Mouse (Mus musculus) embryonic facial prominence, embryonic 12.5 days (tissue): Measurements from ENCODE around the gene Gm47791. TPM values are rescaled to one million over a fixed set of nuclear protein-coding genes. Genes with fewer than 3 reads are reported as not detected.

ENCODE experiments used
- ATAC-seq: fragments of 200-750 bp; cut with Nextera tagmentation; 2 replicates; pipeline ENCODE4 v1.8.0; 2017; ENCODE audit not compliant: insufficient number of reproducible peaks, insufficient read depth, low FRiP score, low TSS enrichment
- H3K27ac ChIP-seq: fragments of 300-500 bp; sonication (generic); 2 replicates; pipeline ENCODE4 v1.5.1; 2016; ENCODE audit warnings: mild to moderate bottlenecking
- H3K27me3 ChIP-seq: fragments of 300-500 bp; sonication (generic); 2 replicates; pipeline ENCODE4 v1.6.1; 2016; ENCODE audit warnings: mild to moderate bottlenecking, moderate library complexity
- H3K36me3 ChIP-seq: fragments of 300-500 bp; sonication (generic); 2 replicates; pipeline ENCODE4 v1.6.1; 2016; ENCODE audit warnings: mild to moderate bottlenecking
- H3K4me1 ChIP-seq: fragments of 300-500 bp; sonication (generic); 2 replicates; pipeline ENCODE4 v1.6.1; 2016
- H3K4me2 ChIP-seq: fragments of 300-500 bp; sonication (generic); replicated peaks from 2 replicates; pipeline ENCODE4 v1.6.1; 2016; ENCODE audit warnings: mild to moderate bottlenecking, moderate library complexity
- H3K4me3 ChIP-seq: fragments of 300-500 bp; sonication (generic); 2 replicates; pipeline ENCODE4 v1.5.1; 2016; ENCODE audit warnings: mild to moderate bottlenecking
- H3K9ac ChIP-seq: fragments of 300-500 bp; sonication (generic); 2 replicates; pipeline ENCODE4 v1.6.1; 2016; ENCODE audit warnings: mild to moderate bottlenecking, moderate library complexity
- H3K9me3 ChIP-seq: fragments of 300-500 bp; sonication (generic); 2 replicates; pipeline ENCODE4 v1.6.1; 2016; ENCODE audit warnings: mild to moderate bottlenecking, moderate library complexity
- WGBS: fragments of 180-500 bp; shearing (Covaris S2); methylation state at CpG from one replicate; pipeline ENCODE4 v1.1.7; 2016; 5-methylcytosine and 5-hydroxymethylcytosine counted together
- polyA plus RNA-seq: library from polyadenylated mRNA; unstranded; fragments of >200 nt; fragmentation: Nextera tagmentation; extraction: Ambion mirVana; gene quantifications from 2 replicates; pipeline ENCODE4 v1.2.1, GENCODE M21; 2016

Gene Gm47791
- polyA plus RNA-seq, 1 experiment from 2014 or later, result not detected

DNA sequence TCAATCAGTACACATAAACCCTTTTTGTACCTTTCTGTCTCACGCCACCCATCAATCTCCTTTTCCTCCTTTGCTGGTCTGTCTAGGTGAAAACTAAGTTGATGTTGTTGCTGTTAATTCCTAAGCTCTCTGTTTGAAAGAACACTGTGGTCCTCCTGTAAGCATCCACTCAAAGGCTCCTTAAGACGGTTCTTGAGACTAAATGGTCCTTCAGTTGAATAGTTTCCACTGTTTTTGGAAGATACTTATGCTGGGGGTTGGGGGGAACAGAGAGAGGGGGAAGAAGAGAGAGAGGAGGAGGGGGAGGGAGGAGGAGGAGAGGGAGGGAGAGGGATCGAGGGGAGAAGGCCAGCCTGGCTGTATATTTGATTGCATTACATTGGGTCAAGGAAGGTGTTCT lies 12.5 kb upstream of the Gm47791 start:
- Histone ChIP-seq H3K27ac (no peak overlapping the region), H3K27me3 (no peaks in the 10 kb centered on the region), H3K4me3 (no peak overlapping the region), H3K4me1 (no peaks in the 10 kb centered on the region), H3K4me2 (no peak overlapping the region), H3K36me3 (no peaks in the 10 kb centered on the region), H3K9ac (no peak overlapping the region), H3K9me3 (no peaks in the 10 kb centered on the region)
- no peak for ATAC-seq
- WGBS, result 74% methylated on average over 3 of the region's 3 CpGs

DNA sequence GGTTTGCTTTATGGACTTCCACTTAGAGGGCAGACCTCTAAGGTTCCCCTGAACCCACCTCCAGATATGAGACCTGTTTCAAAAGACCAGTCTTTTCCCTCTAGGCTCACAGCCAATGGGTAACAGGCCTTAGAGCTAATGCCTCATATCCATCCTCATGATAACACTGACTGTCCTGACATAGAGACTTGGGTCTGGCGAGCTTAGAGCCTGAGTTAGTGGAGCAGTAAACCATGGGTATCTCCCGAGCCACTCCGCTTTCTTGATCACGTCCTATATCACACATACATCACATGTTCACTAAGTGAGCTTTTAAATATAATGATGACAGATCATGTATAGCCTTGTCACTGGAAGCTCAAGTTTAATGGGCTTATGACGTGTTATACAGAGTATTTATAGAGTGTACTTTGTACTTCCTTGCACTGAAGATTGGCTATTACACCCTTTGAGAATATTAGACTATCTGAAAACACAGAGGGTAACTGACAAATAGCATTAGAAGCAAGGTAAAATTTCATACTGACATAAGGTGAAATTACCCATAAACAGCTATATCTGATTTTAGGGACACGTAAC lies 8.4 kb upstream of the Gm47791 start:
- no peaks in the 10 kb centered on the region for H3K9me3 ChIP-seq
- H3K9ac ChIP-seq, result no peak overlapping the region
- H3K36me3 ChIP-seq, result no peaks in the 10 kb centered on the region
- H3K4me2 ChIP-seq, result no peak overlapping the region
- no peaks in the 10 kb centered on the region for H3K27me3 ChIP-seq
- ATAC-seq, result no peak
- 88% methylated on average over 6 of the region's 6 CpGs for WGBS
- no peak overlapping the region for H3K27ac ChIP-seq
- no peaks in the 10 kb centered on the region for H3K4me1 ChIP-seq
- H3K4me3 ChIP-seq, result no peak overlapping the region

DNA sequence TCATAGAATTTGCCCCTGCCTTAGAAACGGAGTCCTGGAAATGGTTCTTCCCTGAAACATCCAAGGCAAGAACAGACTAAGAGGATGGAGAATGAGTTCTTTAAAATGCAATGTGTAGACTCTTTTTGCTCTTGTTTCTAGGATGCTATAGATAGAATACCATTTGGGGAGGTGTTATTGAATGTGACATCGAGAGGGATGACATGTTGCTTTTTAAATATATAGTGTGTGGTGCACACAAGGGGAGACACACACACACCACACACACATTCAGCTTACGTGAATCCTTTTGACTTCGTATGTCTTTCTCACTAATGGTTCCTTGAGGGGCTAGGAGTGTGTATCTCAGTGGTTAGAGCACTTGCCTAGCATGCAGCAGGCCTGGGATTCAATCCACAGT lies 4.2 kb upstream of the Gm47791 start:
- WGBS, result 91% methylated on average over 4 of the region's 4 CpGs
- H3K4me1 ChIP-seq, result no peaks in the 10 kb centered on the region
- no peaks in the 10 kb centered on the region for H3K36me3 ChIP-seq
- no peak overlapping the region for H3K27ac ChIP-seq
- no peak for ATAC-seq
- no peaks in the 10 kb centered on the region for H3K9me3 ChIP-seq
- no peak overlapping the region for H3K4me2 ChIP-seq
- no peak overlapping the region for H3K9ac ChIP-seq
- no peak overlapping the region for H3K4me3 ChIP-seq
- no peaks in the 10 kb centered on the region for H3K27me3 ChIP-seq

DNA sequence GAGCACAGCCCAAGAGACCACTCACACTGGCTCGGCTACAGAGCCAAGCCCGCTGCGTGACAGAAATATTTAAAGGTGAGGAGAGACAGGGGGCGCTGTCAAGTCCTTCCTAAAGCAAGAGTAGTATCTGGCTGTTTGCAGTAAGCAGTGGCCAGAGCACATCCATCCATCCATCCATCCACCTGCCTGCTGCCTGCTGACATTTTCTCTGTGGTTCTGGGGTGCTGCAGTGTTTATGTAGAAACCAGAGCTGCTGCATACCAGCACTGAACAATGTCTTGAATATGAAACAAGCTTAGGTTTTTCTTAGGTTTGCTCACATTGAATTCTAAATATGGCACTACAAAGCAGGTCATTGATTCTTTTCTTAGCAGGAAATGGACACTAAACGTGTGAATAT lies 2.2 kb upstream of the Gm47791 start:
- Histone ChIP-seq H3K27me3 (no peaks in the 10 kb centered on the region), H3K9ac (no peak overlapping the region), H3K27ac (no peak overlapping the region), H3K4me1 (no peaks in the 10 kb centered on the region), H3K36me3 (no peaks in the 10 kb centered on the region), H3K9me3 (no peaks in the 10 kb centered on the region), H3K4me2 (no peak overlapping the region), H3K4me3 (no peak overlapping the region)
- no peak for ATAC-seq
- 66% methylated on average over 5 of the region's 5 CpGs for WGBS

DNA sequence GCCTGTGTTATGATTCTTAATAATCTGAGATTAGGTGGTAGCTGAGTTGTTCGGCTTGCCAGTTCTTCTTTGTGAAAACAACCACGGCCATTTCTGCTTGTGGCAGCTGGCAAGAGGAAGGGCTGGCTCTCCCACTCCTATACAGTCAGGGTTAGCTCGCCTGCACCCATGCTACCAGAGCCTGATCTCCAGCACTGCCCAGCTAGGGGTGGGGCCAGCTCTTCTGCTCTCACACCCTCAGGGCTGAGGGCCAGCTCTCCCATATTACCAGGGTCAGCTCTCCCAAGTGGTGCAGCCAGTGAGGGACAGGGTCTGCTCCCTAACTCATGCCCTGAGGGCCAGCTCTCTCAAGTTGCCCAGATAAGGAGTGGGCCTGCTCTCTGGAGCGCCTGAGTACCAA lies 1.4 kb upstream of the Gm47791 start:
- peak; percentile 56; the same call in 1 of the 2 replicates for ATAC-seq
- 73% methylated on average over 4 of the region's 4 CpGs for WGBS
- H3K27me3 ChIP-seq, result no peaks in the 10 kb centered on the region

DNA sequence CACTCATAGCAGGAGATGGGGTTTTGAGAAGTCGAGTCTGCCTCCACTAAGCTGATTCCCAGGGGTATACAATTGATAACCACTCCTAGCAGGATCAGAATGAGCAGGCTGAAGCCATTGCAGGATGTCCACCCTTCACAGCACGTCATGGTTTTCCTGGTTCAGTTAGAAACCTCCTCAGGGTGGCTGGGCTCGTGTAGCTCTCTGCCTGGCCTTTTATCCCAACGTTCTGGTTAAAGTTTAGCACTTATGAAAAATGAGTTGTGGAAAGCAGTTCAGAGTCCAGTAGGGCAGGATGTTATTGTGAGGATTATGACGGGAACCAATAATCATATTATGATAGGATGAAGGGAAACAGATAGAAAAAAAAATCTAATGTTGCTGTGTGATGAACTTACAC lies 2.8 kb downstream of the Gm47791 start, which contains the start of gene Tm4sf20:
Gene Tm4sf20 (minus strand): TSS at position 193 of the 400 bp plus-strand sequence.
- no peaks in the 10 kb centered on the region for H3K27me3 ChIP-seq
- H3K4me3 ChIP-seq, result no peak within 1 kb of the TSS
- H3K27ac ChIP-seq, result no peak within 1 kb of the TSS
- H3K4me2 ChIP-seq, result no peak within 1 kb of the TSS
- ATAC-seq, result no peak
- H3K9me3 ChIP-seq, result no peaks in the 10 kb centered on the region
- no peak within 1 kb of the TSS for H3K9ac ChIP-seq
- WGBS, result 67% methylated on average over 5 of the region's 5 CpGs
- H3K4me1 ChIP-seq, result no peaks in the 10 kb centered on the region
- H3K36me3 ChIP-seq, result no peaks in the 10 kb centered on the region

More for the DNA sequence above, 1.4 kb upstream of the Gm47791 start:
- Histone ChIP-seq H3K27ac (no peak overlapping the region), H3K9me3 (no peaks in the 10 kb centered on the region), H3K9ac (no peak overlapping the region), H3K36me3 (no peaks in the 10 kb centered on the region), H3K4me2 (no peak overlapping the region), H3K4me1 (no peaks in the 10 kb centered on the region), H3K4me3 (no peak overlapping the region)

DNA sequence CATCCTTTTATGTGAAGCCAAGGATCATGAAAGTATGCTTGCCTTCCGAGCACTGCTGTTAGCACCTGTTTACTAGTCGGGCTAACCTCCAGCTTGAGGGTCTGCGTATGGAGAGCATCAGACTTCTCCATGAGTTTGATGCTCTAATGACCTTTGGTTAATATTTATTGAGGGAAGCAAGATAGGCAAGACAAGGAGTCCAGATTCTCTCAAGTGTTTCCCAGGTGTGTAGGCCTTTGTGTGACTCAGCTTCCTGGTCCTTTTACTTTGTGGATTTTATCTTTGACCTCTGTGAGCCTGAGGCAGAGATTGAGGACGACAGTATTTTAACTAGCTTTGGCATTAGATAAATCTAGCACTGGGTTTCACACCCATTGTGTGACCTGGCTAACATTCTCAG lies 4.4 kb downstream of the Gm47791 start:
- no peak overlapping the region for H3K4me2 ChIP-seq
- no peak overlapping the region for H3K4me3 ChIP-seq
- 88% methylated on average over 4 of the region's 4 CpGs for WGBS

DNA sequence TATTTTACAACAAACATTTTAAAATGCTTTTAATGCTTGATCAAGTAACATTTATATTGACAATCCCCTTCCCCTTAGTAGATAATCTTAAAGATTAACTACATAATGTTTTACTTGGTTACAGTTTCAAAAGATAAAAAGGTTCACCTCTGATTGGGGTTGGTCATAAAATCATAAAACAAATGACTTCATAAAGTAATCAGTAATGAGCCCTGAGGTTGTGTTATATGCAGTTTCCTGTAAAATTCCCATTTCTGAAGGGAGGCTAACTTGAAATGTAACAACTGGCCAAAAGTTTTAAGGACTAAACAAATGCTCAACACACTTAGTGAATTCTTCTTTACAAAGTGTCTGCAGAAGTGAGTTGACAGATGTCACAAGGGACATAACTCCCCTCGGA lies 4.8 kb downstream of the Gm47791 start:
- no peak overlapping the region for H3K27ac ChIP-seq
- no peaks in the 10 kb centered on the region for H3K4me1 ChIP-seq
- ATAC-seq, result no peak
- H3K9ac ChIP-seq, result no peak overlapping the region
- 0 out of 2 replicates have a peak, but pooled peaks cover 6% of the 10 kb centered on the region for H3K36me3 ChIP-seq
- H3K4me3 ChIP-seq, result no peak overlapping the region
- no peaks in the 10 kb centered on the region for H3K9me3 ChIP-seq
- WGBS, result 70% methylated on average over 1 of the region's 1 CpGs
- no peak overlapping the region for H3K4me2 ChIP-seq
- no peaks in the 10 kb centered on the region for H3K27me3 ChIP-seq

More for the DNA sequence above, 4.4 kb downstream of the Gm47791 start:
- H3K36me3 ChIP-seq, result 0 out of 2 replicates have a peak, but pooled peaks cover 6% of the 10 kb centered on the region
- H3K9ac ChIP-seq, result no peak overlapping the region
- no peak for ATAC-seq
- no peak overlapping the region for H3K27ac ChIP-seq
- H3K9me3 ChIP-seq, result no peaks in the 10 kb centered on the region
- no peaks in the 10 kb centered on the region for H3K4me1 ChIP-seq
- H3K27me3 ChIP-seq, result no peaks in the 10 kb centered on the region

DNA sequence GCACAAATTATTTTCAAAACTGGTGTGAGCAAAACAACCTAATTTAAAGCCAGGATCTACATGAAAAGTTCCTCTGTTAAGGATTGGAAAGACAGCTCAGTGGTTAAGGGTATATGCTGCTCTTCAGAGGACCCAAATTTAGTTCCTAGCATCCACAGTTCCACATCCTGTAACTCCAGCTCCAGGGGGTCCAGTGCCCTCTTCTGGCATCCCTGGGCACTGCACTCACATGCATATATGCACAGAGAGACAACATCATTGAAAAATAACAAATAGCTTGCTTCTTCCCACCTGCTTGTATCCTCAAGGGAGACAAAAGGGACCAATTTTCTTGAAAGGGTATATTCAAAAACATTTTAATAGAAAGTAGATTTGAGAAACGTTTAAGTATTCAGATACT lies 8.8 kb downstream of the Gm47791 start:
- no peak for ATAC-seq
- Histone ChIP-seq H3K4me2 (no peak overlapping the region), H3K9me3 (no peaks in the 10 kb centered on the region), H3K9ac (no peak overlapping the region), H3K36me3 (peaks cover 16% of the 10 kb centered on the region; the same call in 1 of the 2 replicates), H3K27me3 (no peaks in the 10 kb centered on the region), H3K4me1 (no peaks in the 10 kb centered on the region), H3K4me3 (no peak overlapping the region), H3K27ac (no peak overlapping the region)
- 85% methylated on average over 1 of the region's 1 CpGs for WGBS

DNA sequence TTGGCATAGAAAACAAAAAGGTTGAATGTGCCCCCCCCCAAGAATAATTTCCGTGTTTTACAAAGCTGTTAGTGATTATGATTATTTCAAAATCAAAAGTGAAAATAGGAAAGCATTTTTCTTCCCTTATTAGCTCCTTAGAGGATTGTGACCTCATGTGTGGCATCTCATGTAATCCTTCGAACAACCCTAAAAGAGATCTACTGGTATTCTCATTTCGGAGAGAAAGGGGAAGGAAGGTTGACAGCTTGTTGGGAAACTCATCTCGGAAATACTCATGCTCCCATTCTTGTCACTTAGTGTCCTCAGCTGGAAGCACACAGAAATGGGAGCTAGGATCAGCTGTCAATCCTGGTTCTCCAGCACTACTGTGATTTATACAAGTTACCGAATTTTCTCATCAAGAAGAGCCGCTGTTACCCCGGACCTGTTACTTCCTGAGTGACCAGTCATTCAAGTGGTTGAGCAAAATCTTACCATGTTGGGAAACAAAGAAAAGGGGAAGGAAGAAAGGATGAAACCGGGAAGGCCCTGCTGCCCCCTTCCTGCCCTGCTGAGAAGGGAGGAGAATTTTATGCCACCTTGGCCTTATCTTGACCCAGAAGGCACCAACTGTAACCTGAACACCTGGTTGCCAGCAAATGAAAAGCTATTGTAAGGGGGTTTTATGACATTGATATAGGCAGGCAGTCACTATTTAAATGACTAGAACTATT lies 9.4 kb downstream of the Gm47791 start:
- no peak overlapping the region for H3K4me3 ChIP-seq
- 92% methylated on average over 8 of the region's 8 CpGs for WGBS

DNA sequence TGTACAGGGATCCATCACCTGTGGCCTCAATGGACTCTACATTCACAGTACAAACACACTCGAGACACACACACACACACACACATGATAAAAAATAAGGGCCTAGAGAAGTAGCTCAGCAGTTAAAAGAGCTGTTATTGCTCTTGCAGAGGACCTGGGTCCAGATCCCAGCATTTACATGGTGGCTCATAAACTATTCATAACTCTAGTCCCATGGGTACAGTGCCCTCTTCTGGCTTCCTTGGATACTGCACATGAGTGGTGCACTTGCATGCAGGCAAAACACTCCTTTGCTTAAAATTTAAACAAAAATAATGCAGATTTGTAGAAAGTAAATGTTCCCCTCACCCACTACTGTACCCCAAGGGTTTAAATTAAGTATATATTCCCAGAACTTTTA lies 11.5 kb downstream of the Gm47791 start:
- Histone ChIP-seq H3K9me3 (no peaks in the 10 kb centered on the region), H3K27ac (no peak overlapping the region), H3K9ac (no peak overlapping the region), H3K27me3 (no peaks in the 10 kb centered on the region), H3K4me2 (no peak overlapping the region), H3K4me1 (no peaks in the 10 kb centered on the region), H3K4me3 (no peak overlapping the region), H3K36me3 (peaks cover 32% of the 10 kb centered on the region)
- ATAC-seq, result no peak
- 88% methylated on average over 1 of the region's 1 CpGs for WGBS

More for the DNA sequence above, 9.4 kb downstream of the Gm47791 start:
- Histone ChIP-seq H3K27me3 (no peaks in the 10 kb centered on the region), H3K9me3 (no peaks in the 10 kb centered on the region), H3K4me1 (no peaks in the 10 kb centered on the region), H3K9ac (no peak overlapping the region), H3K4me2 (no peak overlapping the region), H3K27ac (no peak overlapping the region), H3K36me3 (peaks cover 16% of the 10 kb centered on the region; the same call in 1 of the 2 replicates)
- no peak for ATAC-seq

DNA sequence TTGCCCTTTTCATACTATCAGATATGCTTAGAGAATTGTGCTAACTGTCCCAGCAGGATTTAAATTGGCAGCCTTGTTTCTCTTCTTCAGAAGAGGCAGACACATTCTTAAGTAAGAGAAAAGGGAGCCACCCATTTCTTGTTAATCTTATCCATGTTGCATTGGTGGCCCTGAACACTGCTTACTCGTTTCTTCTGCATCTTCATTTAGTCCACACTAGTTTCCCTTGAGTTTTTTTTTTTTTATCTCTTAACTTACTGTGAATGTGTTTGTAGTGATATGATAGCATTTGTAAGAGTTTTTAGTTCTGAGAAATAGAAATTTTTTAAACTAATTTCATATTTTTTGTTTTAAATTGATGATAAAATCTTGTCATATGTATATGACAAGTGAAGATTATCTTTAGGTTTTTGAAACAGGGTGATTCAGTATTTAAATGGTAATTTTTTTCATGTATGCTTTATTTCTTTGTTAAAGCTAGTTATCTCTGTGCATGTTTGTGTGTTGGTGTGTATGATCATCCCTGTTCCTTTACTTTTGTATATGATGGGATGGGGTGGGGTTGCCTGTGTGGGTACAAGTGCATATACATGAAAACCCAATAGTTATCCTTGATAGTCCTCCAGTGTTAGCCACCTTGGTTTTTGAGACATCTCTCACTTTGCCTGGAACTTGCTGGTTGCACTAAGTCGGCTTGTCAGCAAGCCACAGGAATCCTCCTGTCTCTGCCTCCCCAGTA lies 23.2 kb downstream of the Gm47791 start:
- Histone ChIP-seq H3K36me3 (peaks cover 27% of the 10 kb centered on the region), H3K4me2 (no peak overlapping the region), H3K4me3 (no peak overlapping the region), H3K27me3 (no peaks in the 10 kb centered on the region), H3K9ac (no peak overlapping the region), H3K9me3 (no peaks in the 10 kb centered on the region), H3K4me1 (no peaks in the 10 kb centered on the region), H3K27ac (no peak overlapping the region)
- 87% methylated on average over 2 of the region's 2 CpGs for WGBS
- no peak for ATAC-seq
